8 mouse cellular contexts compared by ENCODE assay signal in the genomic region with DNA sequence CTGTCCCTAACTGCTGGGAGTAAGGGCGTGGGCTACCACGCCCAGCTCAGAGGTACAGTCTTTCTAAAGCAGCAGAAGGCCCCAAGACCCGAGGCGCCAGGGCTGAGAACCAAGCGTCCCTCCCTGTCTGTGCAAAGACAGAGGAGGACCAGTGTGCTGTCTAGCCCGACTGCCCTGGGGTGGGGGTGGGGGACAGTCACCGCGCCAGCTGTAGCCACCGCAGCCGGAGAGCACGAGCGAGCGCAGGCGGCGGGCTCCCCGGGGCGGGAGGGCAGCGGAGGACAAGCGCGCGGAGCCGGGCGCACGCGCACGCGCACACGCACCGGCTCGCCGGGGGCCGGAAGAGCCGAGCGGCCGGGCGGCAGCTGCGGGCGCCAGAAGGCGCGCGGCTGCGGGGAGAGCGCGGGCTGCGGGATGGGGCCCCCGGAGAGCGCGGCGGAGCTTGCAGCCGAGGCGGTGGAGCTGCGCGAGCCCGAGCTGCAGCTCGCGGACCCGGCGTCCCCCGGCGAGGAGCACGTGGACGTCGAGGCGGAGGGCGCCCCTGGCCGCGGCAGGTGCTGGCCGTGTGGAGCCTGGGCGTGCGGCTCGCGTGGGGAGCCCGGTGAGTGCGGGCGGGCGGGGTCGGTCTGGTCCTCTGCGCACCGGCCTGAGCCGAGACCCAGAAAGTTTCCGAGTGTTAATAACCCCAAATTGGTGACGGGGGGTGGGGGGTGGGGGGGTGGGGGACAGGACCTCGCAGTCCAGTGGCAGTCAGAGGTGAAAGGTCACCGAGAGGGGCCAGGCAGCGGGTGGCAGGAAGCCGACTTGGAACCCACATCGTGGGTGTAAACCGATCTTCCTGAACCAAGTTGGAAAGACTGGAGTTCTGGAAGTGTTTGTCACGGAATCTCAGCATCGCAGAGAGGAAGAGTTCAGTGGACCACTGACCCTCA. TPM values are rescaled to one million over a fixed set of nuclear protein-coding genes. Genes with fewer than 3 reads are reported as not detected.
A peak's percentile ranks its signal among the peaks of the same experiment; 100 is the strongest.
DNase-seq lines count a peak whose midpoint lies in the region; ATAC-seq and TF ChIP-seq lines count a peak whose summit lies in the region.

Gene Slc35g1 (plus strand): TSS at position 280 of the 932 bp plus-strand sequence.

- H3K9ac ChIP-seq in embryonic facial prominence, embryonic 15.5 days: peak within 1 kb of the TSS; percentile 21
- peak within 1 kb of the TSS; percentile 85 for H3K9ac ChIP-seq in liver, embryonic 16.5 days (ENCODE audit: low read depth, low read length)
- H3K9ac ChIP-seq in neural tube, embryonic 13.5 days: peak within 1 kb of the TSS; percentile 79

- H3K27ac ChIP-seq in embryonic facial prominence, embryonic 15.5 days (replicated peaks): no peak within 1 kb of the TSS
- peak within 1 kb of the TSS; percentile 88 for H3K27ac ChIP-seq in heart, embryonic 10.5 days
- H3K27ac ChIP-seq in liver, embryonic 16.5 days (ENCODE audit: low read length): peak within 1 kb of the TSS; percentile 67; the same call in 1 of the 2 replicates
- H3K27ac ChIP-seq in neural tube, embryonic 13.5 days (replicated peaks): peak within 1 kb of the TSS; percentile 54

- peak within 1 kb of the TSS; percentile 85 for H3K4me3 ChIP-seq in E14TG2a.4 (replicated peaks; ENCODE audit: low read length)
- peak within 1 kb of the TSS; percentile 62 for H3K4me3 ChIP-seq in embryonic facial prominence, embryonic 15.5 days (replicated peaks)
- H3K4me3 ChIP-seq in heart, embryonic 10.5 days: peak within 1 kb of the TSS; percentile 71
- H3K4me3 ChIP-seq in liver, embryonic 16.5 days (ENCODE audit: low read depth, low read length): peak within 1 kb of the TSS; percentile 82
- peak within 1 kb of the TSS; percentile 69 for H3K4me3 ChIP-seq in neural tube, embryonic 13.5 days

- peak; percentile 82 for ATAC-seq in embryonic facial prominence, embryonic 15.5 days (ENCODE audit: insufficient number of reproducible peaks, low FRiP score, low TSS enrichment, low read depth)
- peak; percentile 90 for ATAC-seq in liver, embryonic 16.5 days (ENCODE audit: low read depth)
- ATAC-seq in neural tube, embryonic 13.5 days (ENCODE audit: low read depth): peak; percentile 95

- under 1% methylated on average over 82 of the region's 90 CpGs for WGBS in embryonic facial prominence, embryonic 15.5 days
- 1% methylated on average over 83 of the region's 90 CpGs for WGBS in heart, embryonic 10.5 days
- WGBS in liver, embryonic 16.5 days (ENCODE audit: insufficient replicate concordance): under 1% methylated on average over 78 of the region's 90 CpGs
- under 1% methylated on average over 80 of the region's 90 CpGs for WGBS in neural tube, embryonic 13.5 days

- H3K36me3 ChIP-seq in E14TG2a.4 (ENCODE audit: insufficient read depth, low read length): peaks cover 20% of the 10 kb centered on the region
- no peaks in the 10 kb centered on the region for H3K36me3 ChIP-seq in embryonic facial prominence, embryonic 15.5 days
- no peaks in the 10 kb centered on the region for H3K36me3 ChIP-seq in heart, embryonic 10.5 days
- no peaks in the 10 kb centered on the region for H3K36me3 ChIP-seq in liver, embryonic 16.5 days (ENCODE audit: control insufficient read depth, insufficient read depth)
- no peaks in the 10 kb centered on the region for H3K36me3 ChIP-seq in neural tube, embryonic 13.5 days

- peaks cover 44% of the 10 kb centered on the region for H3K4me1 ChIP-seq in E14TG2a.4 (replicated peaks; ENCODE audit: low read depth, low read length)
- H3K4me1 ChIP-seq in embryonic facial prominence, embryonic 15.5 days: peaks cover 7% of the 10 kb centered on the region; the same call in 1 of the 2 replicates
- H3K4me1 ChIP-seq in heart, embryonic 10.5 days: 0 out of 2 replicates have a peak, but pooled peaks cover 6% of the 10 kb centered on the region
- H3K4me1 ChIP-seq in liver, embryonic 16.5 days (ENCODE audit: control insufficient read depth, low read depth, low read length): peaks cover 19% of the 10 kb centered on the region
- H3K4me1 ChIP-seq in neural tube, embryonic 13.5 days (replicated peaks): peaks cover 9% of the 10 kb centered on the region

- DNase-seq in brain, adult 2 months (ENCODE audit: low read depth, low spot score): peak; percentile 85
- peak; percentile 81 for DNase-seq in heart, embryonic 10.5 days (ENCODE audit: low spot score)
- peak; percentile 41 to 76 for DNase-seq in kidney, postnatal 25 days
- peak; percentile 71 for DNase-seq in testis, postnatal 10 days (ENCODE audit: low spot score)

- no peaks in the 10 kb centered on the region for H3K9me3 ChIP-seq in E14TG2a.4 (ENCODE audit: low read length)
- no peaks in the 10 kb centered on the region for H3K9me3 ChIP-seq in embryonic facial prominence, embryonic 15.5 days (replicated peaks)
- H3K9me3 ChIP-seq in heart, embryonic 10.5 days: no peaks in the 10 kb centered on the region
- H3K9me3 ChIP-seq in liver, embryonic 16.5 days (replicated peaks; ENCODE audit: control insufficient read depth, low read length): no peaks in the 10 kb centered on the region
- no peaks in the 10 kb centered on the region for H3K9me3 ChIP-seq in neural tube, embryonic 13.5 days

- no peaks in the 10 kb centered on the region for H3K27me3 ChIP-seq in E14TG2a.4 (ENCODE audit: insufficient read depth, low read length)
- H3K27me3 ChIP-seq in embryonic facial prominence, embryonic 15.5 days: no peaks in the 10 kb centered on the region
- H3K27me3 ChIP-seq in heart, embryonic 10.5 days (ENCODE audit: insufficient read depth, poor library complexity, severe bottlenecking): no peaks in the 10 kb centered on the region
- H3K27me3 ChIP-seq in liver, embryonic 16.5 days (ENCODE audit: control insufficient read depth, insufficient read depth, low read depth, low read length): no peaks in the 10 kb centered on the region
- no peaks in the 10 kb centered on the region for H3K27me3 ChIP-seq in neural tube, embryonic 13.5 days

- H3K4me2 ChIP-seq in embryonic facial prominence, embryonic 15.5 days (replicated peaks): peak within 1 kb of the TSS; percentile 95
- peak within 1 kb of the TSS; percentile 92 for H3K4me2 ChIP-seq in liver, embryonic 16.5 days (ENCODE audit: low read depth, low read length)
- H3K4me2 ChIP-seq in neural tube, embryonic 13.5 days: peak within 1 kb of the TSS; percentile 74

- no peak for TF ChIP-seq CTCF in E14TG2a.4 (conservative IDR thresholded peaks at IDR 0.05; ENCODE audit: low read length)

RNA-seq across cellular contexts. Expression of gene Slc35g1, which starts in this region (rescaled TPM):
- 3.0 and 3.1 TPM in 2 replicates for polyA plus RNA-seq in embryonic facial prominence, embryonic 15.5 days (2015; fragmentation: Nextera tagmentation; extraction: Ambion mirVana)
- polyA plus RNA-seq in heart, embryonic 10.5 days (2016; fragmentation: Nextera tagmentation; extraction: Ambion mirVana): 4.1 and 4.8 TPM in 2 replicates
- polyA plus RNA-seq in liver, embryonic 16.5 days (2015; fragmentation: Nextera tagmentation; extraction: Ambion mirVana): 3.1 and 3.4 TPM in 2 replicates
- polyA plus RNA-seq in neural tube, embryonic 13.5 days (2015; fragmentation: Nextera tagmentation; extraction: Ambion mirVana): 0.84 and 1.0 TPM in 2 replicates

Comparison
In these comparisons a context has a peak if more than half of its experiments do, and no peak if none do; other contexts are left out.
1. H3K9ac ChIP-seq: peak in every context shown above with its lines; median percentile 85 in liver, embryonic 16.5 days; 79 in neural tube, embryonic 13.5 days; 21 in embryonic facial prominence, embryonic 15.5 days.